Mouse (Mus musculus) lung, postnatal 25 days (tissue): ENCODE measurements around the gene Mfsd6l.

Source experiments
- DNase-seq: peaks from one replicate; pipeline ENCODE4 v3.0.0; 2022; ENCODE audit warnings: low spot score

Gene Mfsd6l

GRCm38 (mm10) chr11:68553981-68554471 is 2.0 kb upstream of the Mfsd6l start:
- peak; percentile 38 for DNase-seq

GRCm38 (mm10) chr11:68559546-68559945 is 3.6 kb downstream of the Mfsd6l start:
- DNase-seq: no peak

- DNase-seq: no peak
Measured at GRCm38 (mm10) chr11:68561957-68562950, 6.3 kb downstream of the Mfsd6l start.

- no peak for DNase-seq
Measured at GRCm38 (mm10) chr11:68564356-68565031, 8.5 kb downstream of the Mfsd6l start.

GRCm38 (mm10) chr11:68565032-68565429 is 9.0 kb downstream of the Mfsd6l start:
- no peak for DNase-seq

GRCm38 (mm10) chr11:68566447-68567059 is 10.6 kb downstream of the Mfsd6l start:
- peak; percentile 66 for DNase-seq

- peak; percentile 26 for DNase-seq
Measured at GRCm38 (mm10) chr11:68570861-68571260, 14.9 kb downstream of the Mfsd6l start.

- DNase-seq: no peak
Measured at GRCm38 (mm10) chr11:68577076-68577475, 21.1 kb downstream of the Mfsd6l start.

GRCm38 (mm10) chr11:68579462-68579881 is 23.5 kb downstream of the Mfsd6l start:
- no peak for DNase-seq

- no peak for DNase-seq
Measured at GRCm38 (mm10) chr11:68580566-68580965, 24.6 kb downstream of the Mfsd6l start.

- DNase-seq: no peak
Measured at GRCm38 (mm10) chr11:68583225-68583624, 27.2 kb downstream of the Mfsd6l start.

GRCm38 (mm10) chr11:68583906-68584480 is 28.0 kb downstream of the Mfsd6l start:
- no peak for DNase-seq

GRCm38 (mm10) chr11:68585890-68586289 is 29.9 kb downstream of the Mfsd6l start:
- no peak for DNase-seq

GRCm38 (mm10) chr11:68586721-68587120 is 30.7 kb downstream of the Mfsd6l start, which contains the start of gene Ccdc42:
TSS of gene Ccdc42 (plus strand) at chr11:68587021.
- no peak for DNase-seq

- DNase-seq: peak; percentile 81
Measured at GRCm38 (mm10) chr11:68589055-68589809, 33.2 kb downstream of the Mfsd6l start.

GRCm38 (mm10) chr11:68591708-68592107 is 35.7 kb downstream of the Mfsd6l start:
- DNase-seq: no peak

GRCm38 (mm10) chr11:68593247-68593646 is 37.3 kb downstream of the Mfsd6l start:
- no peak for DNase-seq

GRCm38 (mm10) chr11:68597912-68598311 is 41.9 kb downstream of the Mfsd6l start:
- no peak for DNase-seq

GRCm38 (mm10) chr11:68600551-68601021 is 44.6 kb downstream of the Mfsd6l start:
- DNase-seq: peak; percentile 61

GRCm38 (mm10) chr11:68601486-68601991 is 45.6 kb downstream of the Mfsd6l start:
- no peak for DNase-seq
